Mouse (Mus musculus): ENCODE measurements around the gene Gm4070. TPM values are rescaled to one million over a fixed set of nuclear protein-coding genes. Genes with fewer than 3 reads are reported as not detected.

Gm4070 gene
- polyA plus RNA-seq (2017; shearing (Covaris generic)), result 100 to 1,000 TPM in 1 of 2 experiments, 10 to 100 TPM in 1; 80.7 to 155 TPM

DNA sequence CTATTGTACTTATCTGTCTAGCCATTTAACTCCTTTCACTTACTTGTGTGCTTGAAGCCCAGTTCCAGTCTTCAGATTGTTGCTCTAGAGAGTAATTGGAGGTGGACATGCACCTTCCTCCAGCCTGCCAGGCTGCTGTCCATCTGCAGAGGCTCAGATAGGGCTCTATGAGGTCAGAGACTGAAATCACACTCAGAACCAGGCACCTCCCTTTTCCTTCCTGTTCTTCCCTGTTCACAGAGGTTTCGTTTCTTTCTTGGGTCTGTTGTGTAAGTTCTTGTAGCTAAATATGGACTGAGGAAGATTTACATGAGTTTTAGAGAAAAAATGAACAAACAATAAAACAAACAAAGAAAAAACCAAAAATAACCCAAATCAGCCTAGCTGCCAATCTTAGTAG is at the start of gene Gm4070:
Gene Gm4070, minus strand, starts transcription at position 156 of the 400 bp plus-strand sequence.

Other genes starting within 250 kb of the Gm4070 start
- 100 to 1,000 TPM; 198 to 260 TPM for gene Ilk, start 217.4 kb downstream of the Gm4070 start, polyA plus RNA-seq (2017; shearing (Covaris generic))
- gene Rrp8, start 216.6 kb downstream of the Gm4070 start, polyA plus RNA-seq (2017; shearing (Covaris generic)), result 10 to 100 TPM; 38.2 to 51.2 TPM
- 100 to 1,000 TPM; 333 to 336 TPM for gene Taf10, start 209.6 kb downstream of the Gm4070 start, polyA plus RNA-seq (2017; shearing (Covaris generic))
- 100 to 1,000 TPM in 1 of 2 experiments, 10 to 100 TPM in 1; 99.7 to 111 TPM for gene Tpp1, start 201.7 kb downstream of the Gm4070 start, polyA plus RNA-seq (2017; shearing (Covaris generic))
- gene Dchs1, start 166.3 kb downstream of the Gm4070 start, polyA plus RNA-seq (2017; shearing (Covaris generic)), result 1 to 10 TPM in 1 of 2 experiments, not detected in 1; 1.3 TPM
- gene Mrpl17, start 142.9 kb downstream of the Gm4070 start, polyA plus RNA-seq (2017; shearing (Covaris generic)), result 100 to 1,000 TPM; 123 to 128 TPM